Mouse (Mus musculus) layer of hippocampus, postnatal 10 days (tissue): ENCODE measurements at regions not wholly inside any gene's neighbourhood (a gene's known extent, or its start where the extent isn't known, plus 50 kb on each side); places are given as distances from the start of the nearest gene placed in this dataset.

Experiments used
- DNase-seq, 2 experiments: peaks; one replicate each; pipeline ENCODE4 v3.0.0; 2021; ENCODE audit warnings: low spot score in 2 of 2

DNA sequence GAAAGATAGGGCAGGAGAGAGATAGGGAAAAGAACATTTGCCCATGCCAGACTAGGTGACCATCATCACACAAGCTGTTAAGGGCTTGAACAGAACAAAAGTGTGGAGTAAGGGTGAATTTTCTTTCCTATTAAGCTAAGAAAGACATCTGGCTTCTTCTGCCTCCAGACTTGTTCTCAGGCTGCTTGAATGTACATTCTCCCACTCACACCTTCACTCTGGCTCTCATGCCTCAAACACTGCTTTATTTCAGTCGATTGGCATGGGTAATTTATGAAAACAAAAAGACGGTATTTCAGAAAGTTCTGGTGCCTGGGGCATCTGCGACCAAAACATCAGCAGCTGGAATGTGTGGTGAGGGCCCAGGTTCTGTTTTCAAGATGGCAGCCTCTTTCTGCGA is 79.1 kb downstream of the Ifi44 start:
- no peak for DNase-seq

DNA sequence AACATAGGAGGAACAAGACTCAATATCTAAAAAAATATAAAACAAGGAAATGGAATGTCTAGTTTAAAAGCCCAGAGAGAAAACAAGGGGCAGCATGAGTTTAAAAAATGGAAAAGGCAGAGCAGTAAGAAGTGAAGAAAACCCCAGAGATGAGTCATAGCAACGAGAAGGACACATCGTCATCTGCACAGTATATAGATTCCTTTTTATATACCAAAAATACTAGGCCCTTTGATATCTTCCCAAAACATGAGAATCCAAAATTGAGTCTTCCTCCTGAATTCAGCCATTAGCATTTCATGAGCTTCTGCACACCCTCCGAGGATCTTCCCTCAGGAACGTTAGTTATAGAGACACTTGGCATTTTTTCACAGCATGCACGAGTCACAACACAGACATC is 96.5 kb downstream of the Ifi44 start:
- no peak for DNase-seq

DNA sequence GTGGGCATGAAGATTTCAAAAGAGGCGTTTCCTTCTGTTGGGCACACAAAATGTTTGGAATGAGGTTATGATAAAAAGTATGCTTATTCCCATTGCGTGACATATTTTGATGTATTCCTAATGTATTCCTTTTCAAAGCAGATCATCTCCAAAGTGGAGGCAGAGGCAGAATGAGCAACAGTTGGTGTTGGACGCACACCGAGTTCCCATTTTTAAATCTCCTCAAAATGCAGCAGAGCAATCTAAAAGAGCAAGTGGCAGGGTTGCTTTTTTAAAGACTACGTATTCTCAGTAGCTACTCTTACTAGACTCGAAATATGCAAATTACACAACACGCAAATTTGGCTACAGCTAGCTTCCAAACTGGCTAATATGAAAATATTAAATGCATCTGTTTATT is 98.2 kb downstream of the Ifi44 start:
- DNase-seq: peak in 1 of 2 experiments; percentile 18

DNA sequence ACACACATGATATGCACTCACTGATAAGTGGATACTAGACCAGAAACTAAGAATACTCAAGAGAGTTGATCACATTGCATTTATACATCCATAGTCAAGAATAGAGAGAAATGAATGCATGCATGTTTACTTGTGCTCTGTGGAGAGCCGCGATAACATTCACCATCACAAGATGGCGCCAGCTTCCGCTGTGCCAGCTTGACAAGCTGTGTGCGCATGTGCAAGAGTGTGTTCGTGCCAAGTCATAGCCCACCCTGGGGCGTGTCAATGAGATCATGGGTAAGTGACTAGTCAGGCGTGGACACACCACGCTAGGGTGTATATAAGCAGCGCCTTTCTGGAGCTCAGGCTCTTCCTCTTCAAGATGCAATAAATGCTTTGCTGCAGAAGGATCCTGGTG is 102.1 kb downstream of the Ifi44 start:
- DNase-seq: no peak

DNA sequence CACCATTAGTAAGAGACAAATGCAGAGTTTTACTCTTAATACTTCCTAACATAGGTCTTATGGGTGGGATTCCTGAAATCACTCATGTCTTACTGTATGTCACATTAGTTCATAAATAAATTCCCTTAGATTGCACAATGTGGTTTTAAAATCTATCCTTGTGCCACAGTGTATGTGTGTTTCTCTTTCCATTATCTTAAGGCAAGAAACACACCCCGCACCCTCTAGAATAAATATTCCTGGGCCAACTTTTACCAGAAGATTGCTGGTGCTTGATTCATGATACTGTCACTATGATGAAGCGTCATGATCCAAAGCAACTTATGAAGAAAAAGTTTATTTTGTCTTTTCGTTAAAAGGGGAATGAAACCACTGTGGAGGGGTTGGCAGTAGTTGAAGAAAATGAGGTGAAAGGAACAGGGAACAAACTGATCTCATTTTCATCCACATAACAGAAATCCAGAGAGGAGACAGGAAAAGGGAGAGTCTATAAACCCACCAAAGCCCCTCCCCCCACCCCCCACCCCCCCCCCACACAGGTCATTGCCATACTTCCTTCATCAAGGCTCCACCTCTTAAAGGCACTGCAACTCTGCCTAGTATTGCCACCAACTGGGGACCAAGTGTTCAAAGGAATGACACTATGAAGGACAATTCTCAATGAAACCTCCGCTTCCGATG is 110.2 kb downstream of the Ifi44 start:
- no peak for DNase-seq

DNA sequence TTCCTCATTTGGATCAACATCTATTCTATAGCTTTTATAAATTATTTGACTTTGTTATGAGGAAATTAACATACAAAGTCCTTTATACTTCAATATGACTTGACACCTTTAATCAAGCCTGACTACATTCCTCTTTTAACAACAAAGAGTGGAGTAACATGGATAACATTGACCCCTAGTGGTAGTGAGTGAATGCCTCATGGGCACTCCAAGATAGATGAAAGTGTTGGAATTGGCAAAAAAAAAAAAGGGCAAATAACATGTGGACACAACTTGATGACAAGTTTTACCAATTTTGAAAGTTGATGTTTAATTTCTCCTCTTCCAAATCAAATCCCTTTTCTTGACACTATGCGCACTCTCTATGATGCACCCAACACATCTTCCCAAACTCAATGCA is 111.4 kb downstream of the Ifi44 start:
- DNase-seq: no peak

DNA sequence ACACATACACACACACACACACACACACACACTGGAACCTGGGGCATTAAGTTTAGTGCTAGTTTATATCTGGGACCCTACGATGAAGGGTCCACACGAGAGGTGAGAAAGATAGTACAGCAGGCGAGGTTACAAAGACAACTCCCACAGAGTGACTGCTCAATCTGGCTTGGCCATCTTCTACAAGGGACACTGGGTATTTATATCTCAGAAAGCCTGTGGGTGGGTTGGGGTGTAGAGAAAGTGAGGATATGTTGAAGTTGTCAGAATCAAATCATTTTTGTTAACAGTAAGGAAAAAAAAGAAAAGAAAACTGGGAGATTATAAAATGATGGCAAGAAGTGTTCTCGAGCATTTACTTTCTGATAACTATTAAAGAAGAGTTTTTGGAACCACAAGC is 138.8 kb downstream of the Ifi44 start:
- no peak for DNase-seq

DNA sequence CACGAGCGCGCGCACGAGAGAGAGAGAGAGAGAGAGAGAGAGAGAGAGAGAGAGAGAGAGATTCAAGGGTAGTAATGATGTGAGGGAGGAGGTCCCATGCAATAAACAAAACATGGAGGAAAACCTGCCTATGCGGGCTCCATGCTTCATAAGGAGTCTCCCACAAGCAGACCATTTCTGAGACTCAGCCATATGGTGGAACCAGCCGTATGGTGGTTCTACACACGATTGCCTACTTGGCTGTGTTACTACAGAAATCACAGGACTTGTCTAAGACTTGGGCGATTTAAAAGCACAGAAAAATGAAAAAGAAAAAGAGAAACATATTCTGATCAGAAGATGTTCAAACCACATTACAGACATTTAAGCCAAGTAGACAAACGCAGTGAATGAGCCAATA is 142.1 kb downstream of the Ifi44 start:
- no peak for DNase-seq

DNA sequence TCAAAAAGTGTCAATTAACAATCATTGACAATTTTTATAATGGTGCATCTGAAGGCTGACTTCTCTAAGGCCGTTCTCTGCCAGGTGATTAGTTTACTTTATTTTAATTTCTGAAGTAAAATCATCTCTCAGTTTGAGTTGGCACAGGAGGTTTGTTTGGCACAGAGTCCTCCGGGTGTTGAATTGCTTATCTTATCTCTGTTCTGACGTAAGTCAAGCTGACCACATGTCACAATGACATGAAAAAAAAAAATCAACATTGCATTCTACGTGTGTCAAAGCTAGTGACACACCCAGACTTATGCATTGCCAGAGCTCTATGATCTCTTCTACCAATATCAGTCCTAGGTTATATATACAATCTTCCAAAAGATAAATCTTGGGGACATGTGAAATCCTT is 146.4 kb downstream of the Ifi44 start:
- no peak for DNase-seq
